Mouse (Mus musculus) thymus, adult 2 months (tissue): Measurements from ENCODE around the gene Sema4d. TPM values are rescaled to one million over a fixed set of nuclear protein-coding genes. Genes with fewer than 3 reads are reported as not detected.

ENCODE experiments used
- DNase-seq: peaks from one replicate; pipeline ENCODE4 v3.0.0; 2021
- H3K27ac ChIP-seq: fragments of 200-500 bp; 2 replicates; pipeline ENCODE4 v1.5.1; 2012; ENCODE audit warnings: low read length, control low read depth; ENCODE audit not compliant: control insufficient read depth, insufficient read depth
- H3K27me3 ChIP-seq: fragments of 200-500 bp; 2 replicates; pipeline ENCODE4 v1.6.1; 2012; ENCODE audit warnings: mild to moderate bottlenecking, low read length, moderate library complexity, mixed read lengths; ENCODE audit not compliant: control insufficient read depth, insufficient read depth
- H3K36me3 ChIP-seq: fragments of 200-500 bp; 2 replicates; pipeline ENCODE4 v1.6.1; 2012; ENCODE audit warnings: mild to moderate bottlenecking, low read length, moderate library complexity; ENCODE audit not compliant: control insufficient read depth, insufficient read depth
- H3K4me1 ChIP-seq: fragments of 200-500 bp; replicated peaks from 2 replicates; pipeline ENCODE4 v1.6.1; 2012; ENCODE audit warnings: low read length; ENCODE audit not compliant: control insufficient read depth, insufficient read depth
- H3K4me3 ChIP-seq: fragments of 200-500 bp; 2 replicates; pipeline ENCODE4 v1.5.1; 2012; ENCODE audit warnings: mild to moderate bottlenecking, low read length, control low read depth, moderate library complexity; ENCODE audit not compliant: control insufficient read depth, insufficient read depth
- CTCF ChIP-seq: fragments of 200-500 bp; IDR thresholded peaks from 2 replicates; pipeline ENCODE4 v1.5.1; 2012; ENCODE audit warnings: mild to moderate bottlenecking, control low read depth, low read length, moderate library complexity, borderline replicate concordance; ENCODE audit not compliant: control insufficient read depth, poor library complexity, insufficient read depth; ENCODE audit errors: extremely low read depth
- POLR2A ChIP-seq: fragments of 200-500 bp; IDR thresholded peaks from 2 replicates; pipeline ENCODE4 v1.6.1; 2012; ENCODE audit warnings: mild to moderate bottlenecking, low read length, control low read depth, moderate library complexity; ENCODE audit not compliant: control insufficient read depth, poor library complexity, insufficient read depth; ENCODE audit errors: extremely low read depth
- WGBS: fragments of 180-500 bp; shearing (Covaris S2); methylation state at CpG from one replicate; pipeline ENCODE4 v1.1.7; 2018; 5-methylcytosine and 5-hydroxymethylcytosine counted together
- polyA plus RNA-seq: library from polyadenylated mRNA; depleted of rRNA; stranded (reverse); fragments of >200 nt; gene quantifications from 2 replicates; pipeline ENCODE4 v1.2.3, GENCODE M21; 2012

Sema4d gene
- polyA plus RNA-seq, 1 experiment = 156 TPM

- no peak for DNase-seq
- no peak for TF ChIP-seq POLR2A
- no peak for TF ChIP-seq CTCF
- Histone ChIP-seq H3K4me3 (no peak overlapping the region), H3K36me3 (no peaks in the 10 kb centered on the region), H3K27me3 (no peaks in the 10 kb centered on the region), H3K27ac (no peak overlapping the region), H3K4me1 (peaks cover 25% of the 10 kb centered on the region)
- WGBS = 93% methylated on average over 5 of the region's 5 CpGs
These were observed 23.1 kb upstream of the Sema4d start for GRCm38 (mm10) chr13:51816559-51817041.

GRCm38 (mm10) chr13:51815865-51816504 is 22.4 kb upstream of the Sema4d start:
- Histone ChIP-seq H3K27me3 (no peaks in the 10 kb centered on the region), H3K36me3 (no peaks in the 10 kb centered on the region), H3K27ac (no peak overlapping the region), H3K4me1 (peaks cover 25% of the 10 kb centered on the region), H3K4me3 (no peak overlapping the region)
- TF ChIP-seq POLR2A = no peak
- no peak for TF ChIP-seq CTCF
- WGBS = 35% methylated on average over 9 of the region's 9 CpGs
- DNase-seq = peak; percentile 86

- TF ChIP-seq POLR2A (no peak), CTCF (no peak)
- H3K4me3 ChIP-seq = no peak overlapping the region
- WGBS = 77% methylated on average over 6 of the region's 6 CpGs
- no peak for DNase-seq
- H3K36me3 ChIP-seq = no peaks in the 10 kb centered on the region
- peaks cover 26% of the 10 kb centered on the region for H3K4me1 ChIP-seq
- no peaks in the 10 kb centered on the region for H3K27me3 ChIP-seq
- H3K27ac ChIP-seq = peak overlapping the region; percentile 54
These were observed 21.1 kb upstream of the Sema4d start for GRCm38 (mm10) chr13:51814646-51815045.

GRCm38 (mm10) chr13:51813621-51814615 is 20.4 kb upstream of the Sema4d start:
- no peak for TF ChIP-seq POLR2A
- no peak for TF ChIP-seq CTCF
- Histone ChIP-seq H3K27me3 (no peaks in the 10 kb centered on the region), H3K4me3 (no peak overlapping the region), H3K36me3 (no peaks in the 10 kb centered on the region), H3K4me1 (peaks cover 30% of the 10 kb centered on the region), H3K27ac (peak overlapping the region; percentile 79)
- WGBS = 33% methylated on average over 10 of the region's 10 CpGs
- peak; percentile 78 for DNase-seq

- TF ChIP-seq CTCF = no peak
- no peak for TF ChIP-seq POLR2A
- no peaks in the 10 kb centered on the region for H3K27me3 ChIP-seq
- H3K27ac ChIP-seq = no peak overlapping the region
- H3K4me3 ChIP-seq = no peak overlapping the region
- no peaks in the 10 kb centered on the region for H3K36me3 ChIP-seq
- DNase-seq = no peak
- WGBS = 95% methylated on average over 12 of the region's 12 CpGs
- H3K4me1 ChIP-seq = peaks cover 16% of the 10 kb centered on the region
These were observed 14.6 kb upstream of the Sema4d start for GRCm38 (mm10) chr13:51808141-51808540.

- H3K27ac ChIP-seq = no peak overlapping the region
- DNase-seq = no peak
- H3K4me1 ChIP-seq = peaks cover 7% of the 10 kb centered on the region
- no peaks in the 10 kb centered on the region for H3K36me3 ChIP-seq
- TF ChIP-seq POLR2A (no peak), CTCF (no peak)
- no peak overlapping the region for H3K4me3 ChIP-seq
- WGBS = 95% methylated on average over 15 of the region's 15 CpGs
- H3K27me3 ChIP-seq = no peaks in the 10 kb centered on the region
These were observed 12.7 kb upstream of the Sema4d start for GRCm38 (mm10) chr13:51806220-51806619.

GRCm38 (mm10) chr13:51805634-51806033 is 12.1 kb upstream of the Sema4d start:
- peaks cover 9% of the 10 kb centered on the region for H3K4me1 ChIP-seq
- DNase-seq = no peak
- no peak overlapping the region for H3K4me3 ChIP-seq
- H3K27ac ChIP-seq = no peak overlapping the region
- H3K27me3 ChIP-seq = no peaks in the 10 kb centered on the region
- 79% methylated on average over 4 of the region's 4 CpGs for WGBS
- TF ChIP-seq CTCF (no peak), POLR2A (no peak)
- no peaks in the 10 kb centered on the region for H3K36me3 ChIP-seq
